In genomic region chr9:96728338-96729162, GRCm38 (mm10) we compare ENCODE assay signal across 10 mouse cellular contexts. TPM values are rescaled to one million over a fixed set of nuclear protein-coding genes. Genes with fewer than 3 reads are reported as not detected.
DNase-seq lines count a peak whose midpoint lies in the region; ATAC-seq and TF ChIP-seq lines count a peak whose summit lies in the region.
"Had no signal": no experiment of that assay in that cellular context is flagged by ENCODE, and none has a peak within 500 bp of the region (broad histone marks: within the 10 kb centered on the region; RNA-seq: fewer than 3 reads in every experiment).

No protein-coding gene starts in this region.

- TF ChIP-seq CTCF in cerebellum, adult 2 months (IDR thresholded peaks at IDR 0.05; ENCODE audit: borderline replicate concordance, insufficient read depth, low read depth, low read length) = no peak
- TF ChIP-seq CTCF in layer of hippocampus, adult 2 months (conservative IDR thresholded peaks at IDR 0.05) = no peak

- peak overlapping the region; percentile 60 for H3K4me2 ChIP-seq in neural tube, embryonic 13.5 days
- H3K4me2 ChIP-seq: liver, embryonic 12.5 days had no signal

- no peak overlapping the region for H3K27ac ChIP-seq in cerebellum, adult 2 months (ENCODE audit: insufficient read depth, low read length)
- H3K27ac ChIP-seq in layer of hippocampus, adult 2 months = peak overlapping the region; percentile 89
- peak overlapping the region; percentile 91 for H3K27ac ChIP-seq in neural tube, embryonic 13.5 days (replicated peaks)
- H3K27ac ChIP-seq: liver, embryonic 12.5 days had no signal

- peak; percentile 15 for DNase-seq in cerebellum, adult 9-10 months
- no peak for DNase-seq in cerebellum, adult 2 months
- DNase-seq in layer of hippocampus, adult 2 months (ENCODE audit: low spot score in 2 of 2) = no peak
- no peak for DNase-seq in layer of hippocampus, postnatal 10 days (ENCODE audit: low spot score in 2 of 2)
- peak; percentile 88 for DNase-seq in kidney, adult 9 months
- no peak for DNase-seq in right cerebral cortex, postnatal 25 days
- no peak for DNase-seq in ovary, postnatal 36 days (ENCODE audit: low spot score)

- H3K4me1 ChIP-seq in cerebellum, adult 2 months (ENCODE audit: control insufficient read depth, insufficient read depth, low read length) = peaks cover 3% of the 10 kb centered on the region; the same call in 1 of the 2 replicates
- peaks cover 59% of the 10 kb centered on the region for H3K4me1 ChIP-seq in neural tube, embryonic 13.5 days (replicated peaks)

- H3K36me3 ChIP-seq in neural tube, embryonic 13.5 days = no peaks in the 10 kb centered on the region
- H3K36me3 ChIP-seq: liver, embryonic 12.5 days had no signal

- no peaks in the 10 kb centered on the region for H3K27me3 ChIP-seq in cerebellum, adult 2 months (ENCODE audit: control insufficient read depth, insufficient read depth, low read length)
- no peaks in the 10 kb centered on the region for H3K27me3 ChIP-seq in neural tube, embryonic 13.5 days

- H3K9me3 ChIP-seq in neural tube, embryonic 13.5 days = no peaks in the 10 kb centered on the region
- H3K9me3 ChIP-seq: liver, embryonic 12.5 days had no signal

- peak overlapping the region; percentile 81 for H3K9ac ChIP-seq in neural tube, embryonic 13.5 days
- H3K9ac ChIP-seq: liver, embryonic 12.5 days had no signal

- H3K4me3 ChIP-seq in cerebellum, adult 2 months (replicated peaks; ENCODE audit: insufficient read depth, low read depth, low read length) = no peak overlapping the region
- H3K4me3 ChIP-seq in layer of hippocampus, adult 2 months = peak overlapping the region; percentile 59
- H3K4me3 ChIP-seq in neural tube, embryonic 13.5 days = peak overlapping the region; percentile 43
- H3K4me3 ChIP-seq: liver, embryonic 12.5 days had no signal

- 88% methylated on average over 16 of the region's 16 CpGs for whole genome bisulfite sequencing in cerebellum, adult 2 months
- 47% methylated on average over 16 of the region's 16 CpGs for whole genome bisulfite sequencing in neural tube, embryonic 13.5 days

- no peak for ATAC-seq in neural tube, embryonic 13.5 days (ENCODE audit: low read depth)
- ATAC-seq: inflammation-experienced regulatory T-cells, adult 6 months; liver, embryonic 12.5 days had no signal

- TF ChIP-seq POLR2A in cerebellum, adult 2 months (IDR thresholded peaks at IDR 0.05; ENCODE audit: borderline replicate concordance, insufficient read depth, low read length) = no peak

RNA-seq across cellular contexts. Expression of gene Zbtb38, which starts 24.1 kb away (rescaled TPM):
- polyA plus RNA-seq in cerebellum, adult 2 months (2012; rRNA removed) = 19.2 and 21.5 TPM in 2 replicates
- 10 to 100 TPM; 57.9 to 65.3 TPM for total RNA-seq in layer of hippocampus, adult 2 months (2021)
- 10 to 100 TPM; 42.3 to 45.2 TPM for total RNA-seq in layer of hippocampus, postnatal 10 days (2021)
- polyA plus RNA-seq in neural tube, embryonic 13.5 days (2015; fragmentation: Nextera tagmentation; extraction: Ambion mirVana) = 38.5 and 41.3 TPM in 2 replicates

Comparison
In these comparisons a context has a peak if more than half of its experiments do, and no peak if none do; other contexts are left out.
1. DNase-seq: peak in cerebellum, adult 9-10 months (single experiment) and kidney, adult 9 months (single experiment); none in cerebellum, adult 2 months (0 of 2), layer of hippocampus, adult 2 months (0 of 2), layer of hippocampus, postnatal 10 days (0 of 2), right cerebral cortex, postnatal 25 days (single experiment) and ovary, postnatal 36 days (single experiment).